Mouse (Mus musculus) embryonic facial prominence, embryonic 12.5 days (tissue): Measurements from ENCODE around the gene Rbp7. TPM values are rescaled to one million over a fixed set of nuclear protein-coding genes. Genes with fewer than 3 reads are reported as not detected.

Experiments
- ATAC-seq: fragments of 200-750 bp; cut with Nextera tagmentation; 2 replicates; pipeline ENCODE4 v1.8.0; 2017; ENCODE audit not compliant: insufficient number of reproducible peaks, insufficient read depth, low FRiP score, low TSS enrichment
- H3K27ac ChIP-seq: fragments of 300-500 bp; sonication (generic); 2 replicates; pipeline ENCODE4 v1.5.1; 2016; ENCODE audit warnings: mild to moderate bottlenecking
- H3K27me3 ChIP-seq: fragments of 300-500 bp; sonication (generic); 2 replicates; pipeline ENCODE4 v1.6.1; 2016; ENCODE audit warnings: mild to moderate bottlenecking, moderate library complexity
- H3K36me3 ChIP-seq: fragments of 300-500 bp; sonication (generic); 2 replicates; pipeline ENCODE4 v1.6.1; 2016; ENCODE audit warnings: mild to moderate bottlenecking
- H3K4me1 ChIP-seq: fragments of 300-500 bp; sonication (generic); 2 replicates; pipeline ENCODE4 v1.6.1; 2016
- H3K4me2 ChIP-seq: fragments of 300-500 bp; sonication (generic); replicated peaks from 2 replicates; pipeline ENCODE4 v1.6.1; 2016; ENCODE audit warnings: mild to moderate bottlenecking, moderate library complexity
- H3K4me3 ChIP-seq: fragments of 300-500 bp; sonication (generic); 2 replicates; pipeline ENCODE4 v1.5.1; 2016; ENCODE audit warnings: mild to moderate bottlenecking
- H3K9ac ChIP-seq: fragments of 300-500 bp; sonication (generic); 2 replicates; pipeline ENCODE4 v1.6.1; 2016; ENCODE audit warnings: mild to moderate bottlenecking, moderate library complexity
- H3K9me3 ChIP-seq: fragments of 300-500 bp; sonication (generic); 2 replicates; pipeline ENCODE4 v1.6.1; 2016; ENCODE audit warnings: mild to moderate bottlenecking, moderate library complexity
- WGBS: fragments of 180-500 bp; shearing (Covaris S2); methylation state at CpG from one replicate; pipeline ENCODE4 v1.1.7; 2016; 5-methylcytosine and 5-hydroxymethylcytosine counted together
- polyA plus RNA-seq: library from polyadenylated mRNA; unstranded; fragments of >200 nt; fragmentation: Nextera tagmentation; extraction: Ambion mirVana; gene quantifications from 2 replicates; pipeline ENCODE4 v1.2.1, GENCODE M21; 2016

The Rbp7 gene
- polyA plus RNA-seq, 1 experiment from 2014 or later = 0.32 TPM

DNA sequence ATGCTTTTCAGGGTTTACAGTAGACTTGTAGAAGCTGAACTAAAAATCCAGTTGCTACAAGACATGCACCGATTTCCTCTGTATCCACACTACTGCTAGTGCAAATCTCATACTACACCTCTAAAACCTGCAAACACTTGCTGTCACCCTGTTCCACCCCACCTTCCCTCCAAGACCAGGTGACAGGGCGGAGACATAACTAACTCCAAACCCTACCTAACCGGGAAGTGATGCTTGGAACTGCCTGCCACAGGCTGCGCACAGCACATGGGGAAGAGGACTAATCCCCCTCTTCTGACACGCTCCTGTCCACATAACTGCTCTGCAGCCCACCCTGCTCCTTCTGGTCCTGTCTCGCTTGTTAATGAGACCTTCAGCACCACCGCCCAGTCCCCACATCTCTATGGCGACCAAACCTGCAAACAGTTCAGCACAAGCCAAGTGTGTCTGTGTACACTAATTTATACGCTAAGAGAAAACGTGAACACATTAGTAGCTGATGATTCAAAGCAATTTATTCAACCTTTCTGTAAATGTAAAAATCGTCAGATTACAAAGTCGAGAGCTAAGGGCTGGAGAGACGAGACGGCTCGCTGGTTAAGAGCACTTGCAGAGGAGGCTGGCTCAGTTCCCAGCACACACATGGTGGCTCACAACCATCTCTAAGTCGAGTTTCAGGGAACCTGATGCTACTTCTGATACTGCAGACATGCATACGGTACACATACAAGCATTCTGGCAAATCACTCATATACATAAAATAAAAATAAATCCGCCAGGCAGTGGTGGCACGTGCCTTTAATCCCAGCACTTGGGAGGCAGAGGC, 49.9 kb downstream of the Rbp7 start:
- H3K4me1 ChIP-seq = peaks cover 43% of the 10 kb centered on the region
- H3K9ac ChIP-seq = no peak overlapping the region
- H3K27ac ChIP-seq = 0 out of 2 replicates have a peak overlapping the region, but pooled peaks have one; percentile 36
- WGBS = 70% methylated on average over 19 of the region's 19 CpGs
- no peak overlapping the region for H3K4me3 ChIP-seq
- no peak for ATAC-seq
- no peaks in the 10 kb centered on the region for H3K36me3 ChIP-seq
- H3K27me3 ChIP-seq = no peaks in the 10 kb centered on the region
- H3K9me3 ChIP-seq = no peaks in the 10 kb centered on the region
- H3K4me2 ChIP-seq = no peak overlapping the region

DNA sequence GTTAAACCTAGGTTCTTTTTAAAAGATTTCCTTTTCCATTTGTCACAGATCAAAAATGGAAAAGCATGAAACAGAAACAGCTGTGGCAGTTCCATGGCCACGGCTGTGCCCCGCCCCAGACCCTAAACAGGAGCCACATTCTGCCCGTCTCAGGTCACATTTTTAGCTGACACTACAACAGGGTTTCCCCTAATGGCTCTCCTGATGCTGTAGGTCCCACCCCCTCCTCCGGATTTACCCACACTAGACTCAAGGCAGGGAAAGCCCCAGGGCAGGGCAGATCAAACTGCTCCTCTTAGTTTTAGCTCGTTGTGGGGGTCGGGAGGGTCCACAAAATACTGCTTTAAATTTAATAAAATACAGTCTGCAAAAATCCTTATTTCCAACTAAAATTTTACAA, 51.7 kb downstream of the Rbp7 start:
- Histone ChIP-seq H3K9ac (no peak overlapping the region), H3K9me3 (no peaks in the 10 kb centered on the region), H3K4me1 (peaks cover 52% of the 10 kb centered on the region), H3K4me2 (0 out of 2 replicates have a peak overlapping the region, but pooled peaks have one; percentile 9), H3K27ac (0 out of 2 replicates have a peak overlapping the region, but pooled peaks have one; percentile 55), H3K4me3 (no peak overlapping the region), H3K36me3 (peaks cover 7% of the 10 kb centered on the region), H3K27me3 (no peaks in the 10 kb centered on the region)
- no peak; the same call in 1 of the 2 replicates for ATAC-seq
- WGBS = 10% methylated on average over 6 of the region's 6 CpGs

DNA sequence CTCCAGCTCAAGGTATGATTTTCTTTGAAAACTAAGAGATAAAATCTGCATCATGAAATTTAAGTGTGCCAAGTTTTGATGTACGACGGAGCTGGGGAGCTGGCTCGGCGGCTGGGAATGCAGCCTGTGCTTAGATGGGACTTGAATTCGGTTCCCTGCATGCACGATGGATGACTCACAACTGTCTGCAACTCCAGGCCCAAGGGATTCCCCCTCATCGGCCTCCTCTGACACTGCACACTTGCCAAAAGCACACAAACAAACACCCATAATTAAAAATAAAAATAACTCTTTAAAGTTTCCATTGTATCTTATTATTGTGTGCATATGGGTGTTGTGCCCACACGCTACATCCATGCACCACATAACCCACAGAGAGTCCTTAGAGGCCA, 53.2 kb downstream of the Rbp7 start:
- H3K9ac ChIP-seq = no peak overlapping the region; the same call in 1 of the 2 replicates
- no peak for ATAC-seq
- H3K9me3 ChIP-seq = no peaks in the 10 kb centered on the region
- H3K36me3 ChIP-seq = peaks cover 15% of the 10 kb centered on the region
- 0 out of 2 replicates have a peak overlapping the region, but pooled peaks have one; percentile 0 for H3K27ac ChIP-seq
- H3K4me2 ChIP-seq = no peak overlapping the region
- no peaks in the 10 kb centered on the region for H3K27me3 ChIP-seq
- H3K4me3 ChIP-seq = no peak overlapping the region
- WGBS = 78% methylated on average over 8 of the region's 8 CpGs
- H3K4me1 ChIP-seq = peaks cover 49% of the 10 kb centered on the region

DNA sequence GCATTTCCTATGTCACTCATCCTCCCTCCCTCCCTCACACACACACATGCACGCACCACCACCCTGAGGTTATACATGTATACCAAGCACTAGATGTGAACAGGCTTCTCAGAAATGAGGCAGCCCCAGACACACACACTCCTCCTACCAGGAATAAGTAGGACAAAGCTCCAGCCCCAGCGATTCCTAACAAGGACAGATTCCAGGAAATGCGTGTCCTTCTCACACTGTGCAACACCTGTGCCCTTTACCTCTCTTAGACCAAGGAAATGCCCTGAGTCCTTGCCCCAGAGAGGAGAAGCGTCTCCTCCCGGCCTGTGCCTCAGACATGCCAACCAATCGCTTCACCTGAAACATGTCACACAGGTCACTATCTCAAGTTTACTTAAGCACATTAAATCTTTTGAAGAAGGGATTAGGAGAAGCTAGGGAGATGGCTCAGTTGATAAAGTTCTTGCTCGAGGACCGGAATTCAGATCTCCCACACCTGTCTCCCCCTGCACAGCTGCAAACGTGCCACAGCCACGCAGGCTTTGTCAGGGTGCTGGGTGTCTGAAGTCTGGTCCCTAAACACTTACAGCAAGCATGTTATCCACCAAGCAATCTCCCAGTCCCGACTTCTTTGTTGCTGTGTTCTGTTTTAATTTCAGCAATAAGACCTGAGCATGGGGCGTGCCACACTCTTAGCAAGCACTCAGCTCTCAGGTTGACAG, 53.7 kb downstream of the Rbp7 start:
- Histone ChIP-seq H3K4me2 (no peak overlapping the region), H3K36me3 (peaks cover 16% of the 10 kb centered on the region), H3K4me3 (no peak overlapping the region), H3K4me1 (peaks cover 46% of the 10 kb centered on the region), H3K9ac (no peak overlapping the region; the same call in 1 of the 2 replicates), H3K27me3 (no peaks in the 10 kb centered on the region), H3K9me3 (no peaks in the 10 kb centered on the region), H3K27ac (0 out of 2 replicates have a peak overlapping the region, but pooled peaks have one; percentile 0)
- ATAC-seq = no peak
- 78% methylated on average over 12 of the region's 12 CpGs for WGBS

Other genes starting within 250 kb of the Rbp7 start
- 56.1 and 61.5 TPM in 2 replicates for gene Kif1b, start 147.3 kb downstream of the Rbp7 start, polyA plus RNA-seq
- 66.9 and 67.5 TPM in 2 replicates for gene Ube4b, start 28.2 kb downstream of the Rbp7 start, polyA plus RNA-seq
- gene Tmem274, start 22.4 kb upstream of the Rbp7 start, polyA plus RNA-seq = 0.39 and 0.56 TPM in 2 replicates
- gene Nmnat1, start 30.2 kb upstream of the Rbp7 start, polyA plus RNA-seq = 12.1 and 13.3 TPM in 2 replicates
- 55.5 and 57.6 TPM in 2 replicates for gene Lzic, start 30.3 kb upstream of the Rbp7 start, polyA plus RNA-seq
- 83.3 and 85.2 TPM in 2 replicates for gene Ctnnbip1, start 63.3 kb upstream of the Rbp7 start, polyA plus RNA-seq
- 68.1 and 75.7 TPM in 2 replicates for gene Clstn1, start 131.5 kb upstream of the Rbp7 start, polyA plus RNA-seq
- gene Pik3cd, start 247.6 kb upstream of the Rbp7 start, polyA plus RNA-seq = 5.5 and 7.3 TPM in 2 replicates